Mouse (Mus musculus): ENCODE results near the gene Gpr27. TPM values are rescaled to one million over a fixed set of nuclear protein-coding genes. Genes with fewer than 3 reads are reported as not detected.

The Gpr27 gene
- polyA plus RNA-seq, 1 experiment: 0.99 TPM

DNA sequence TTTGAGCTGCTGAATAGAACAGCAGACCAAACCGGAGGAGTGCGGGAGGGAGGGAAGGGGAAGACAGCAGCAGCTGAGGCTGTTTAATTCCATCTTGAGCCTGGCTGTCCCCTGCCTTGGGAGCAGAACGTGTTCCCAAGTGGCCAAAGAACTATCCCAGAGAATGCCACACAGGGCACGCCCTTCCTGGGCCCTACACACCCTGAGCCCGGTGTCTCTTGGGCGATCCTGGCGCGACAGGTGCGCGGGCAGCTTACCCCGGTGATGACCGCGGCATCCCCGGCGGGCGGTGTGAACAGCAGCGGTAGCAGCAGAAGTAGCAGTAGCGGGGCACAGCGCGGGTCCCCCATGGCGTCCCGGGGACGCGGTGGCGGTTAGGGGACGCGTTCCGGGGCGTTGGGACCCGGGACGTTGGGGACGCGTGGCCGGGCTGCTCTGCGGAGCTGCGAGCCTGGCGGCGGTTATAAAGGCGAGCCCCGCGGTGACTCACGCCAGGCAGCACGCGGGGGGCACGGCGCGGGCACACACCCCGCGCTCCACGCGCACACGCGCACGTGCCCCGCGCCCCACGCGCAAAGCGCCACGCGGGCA, 33.6 kb downstream of the Gpr27 start, which contains the start of gene Prok2:
Gene Prok2, minus strand, starts transcription at position 422 of the 591 bp plus-strand sequence.
- 1% methylated on average over 61 of the region's 61 CpGs for WGBS

GRCm38 (mm10) chr6:99726576-99727303, 34.3 kb downstream of the Gpr27 start:
- Histone ChIP-seq H3K4me1 (ENCODE audit: control insufficient read depth, insufficient read depth, low read length) (no peaks in the 10 kb centered on the region), H3K27ac (ENCODE audit: insufficient read depth, low read depth, low read length) (no peak overlapping the region), H3K27me3 (replicated peaks; ENCODE audit: control insufficient read depth, insufficient read depth, low read length) (no peaks in the 10 kb centered on the region), H3K4me3 (ENCODE audit: insufficient read depth, low read depth, low read length) (0 out of 2 replicates have a peak overlapping the region, but pooled peaks have one; percentile 19), H3K36me3 (ENCODE audit: control insufficient read depth, insufficient read depth, low read length) (no peaks in the 10 kb centered on the region)
- no peak for DNase-seq
- 9% methylated on average over 22 of the region's 22 CpGs for WGBS
- no peak for TF ChIP-seq POLR2A (IDR thresholded peaks at IDR 0.05; ENCODE audit: low read depth, low read length)

More for the DNA sequence above, 33.6 kb downstream of the Gpr27 start, which contains the start of gene Prok2:
- H3K27me3 ChIP-seq (replicated peaks; ENCODE audit: control insufficient read depth, insufficient read depth, low read length): no peaks in the 10 kb centered on the region
- TF ChIP-seq CTCF (conservative IDR thresholded peaks at IDR 0.05; ENCODE audit: insufficient read depth, insufficient read length, low read depth, low read length) (no peak), POLR2A (IDR thresholded peaks at IDR 0.05; ENCODE audit: low read depth, low read length) (no peak)
- no peak for DNase-seq
- H3K4me3 ChIP-seq (ENCODE audit: insufficient read depth, low read depth, low read length): peak within 1 kb of the TSS; percentile 19; the same call in 1 of the 2 replicates
- H3K27ac ChIP-seq (ENCODE audit: insufficient read depth, low read depth, low read length): no peak within 1 kb of the TSS
- no peaks in the 10 kb centered on the region for H3K36me3 ChIP-seq (ENCODE audit: control insufficient read depth, insufficient read depth, low read length)
- no peaks in the 10 kb centered on the region for H3K4me1 ChIP-seq (ENCODE audit: control insufficient read depth, insufficient read depth, low read length)

GRCm38 (mm10) chr6:99729853-99730252, 37.4 kb downstream of the Gpr27 start:
- H3K4me1 ChIP-seq (ENCODE audit: control insufficient read depth, insufficient read depth, low read length): no peaks in the 10 kb centered on the region
- TF ChIP-seq CTCF (conservative IDR thresholded peaks at IDR 0.05; ENCODE audit: insufficient read depth, insufficient read length, low read depth, low read length) (no peak), POLR2A (IDR thresholded peaks at IDR 0.05; ENCODE audit: low read depth, low read length) (no peak)

DNA sequence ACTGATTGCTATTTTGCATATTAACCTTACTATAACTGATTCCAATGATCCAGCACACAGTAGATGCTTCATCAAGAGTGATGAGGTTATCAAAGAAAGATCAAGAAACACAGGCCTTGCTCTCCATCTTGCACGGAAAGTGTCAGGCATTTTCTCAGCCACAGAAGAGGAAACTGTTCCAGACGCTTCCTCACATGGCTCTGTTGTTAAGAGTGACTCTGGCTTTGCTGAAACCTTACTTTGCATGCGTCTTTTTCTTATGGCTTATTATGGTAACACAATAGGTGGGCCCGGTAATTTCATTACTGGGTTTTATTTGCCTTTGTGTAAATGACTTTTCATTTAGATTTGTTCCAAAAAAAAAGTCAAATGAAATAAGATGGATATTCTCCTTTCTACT, 39.4 kb downstream of the Gpr27 start:
- 89% methylated on average over 4 of the region's 4 CpGs for WGBS
- Histone ChIP-seq H3K27me3 (replicated peaks; ENCODE audit: control insufficient read depth, insufficient read depth, low read length) (no peaks in the 10 kb centered on the region), H3K4me1 (ENCODE audit: control insufficient read depth, insufficient read depth, low read length) (no peaks in the 10 kb centered on the region), H3K4me3 (ENCODE audit: insufficient read depth, low read depth, low read length) (no peak overlapping the region), H3K27ac (ENCODE audit: insufficient read depth, low read depth, low read length) (no peak overlapping the region), H3K36me3 (ENCODE audit: control insufficient read depth, insufficient read depth, low read length) (no peaks in the 10 kb centered on the region)
- no peak for TF ChIP-seq POLR2A (IDR thresholded peaks at IDR 0.05; ENCODE audit: low read depth, low read length)
- TF ChIP-seq CTCF (conservative IDR thresholded peaks at IDR 0.05; ENCODE audit: insufficient read depth, insufficient read length, low read depth, low read length): no peak
- no peak for DNase-seq

More at GRCm38 (mm10) chr6:99729853-99730252, 37.4 kb downstream of the Gpr27 start:
- DNase-seq: no peak
- 86% methylated on average over 4 of the region's 4 CpGs for WGBS
- Histone ChIP-seq H3K27me3 (replicated peaks; ENCODE audit: control insufficient read depth, insufficient read depth, low read length) (no peaks in the 10 kb centered on the region), H3K36me3 (ENCODE audit: control insufficient read depth, insufficient read depth, low read length) (no peaks in the 10 kb centered on the region), H3K4me3 (ENCODE audit: insufficient read depth, low read depth, low read length) (no peak overlapping the region), H3K27ac (ENCODE audit: insufficient read depth, low read depth, low read length) (no peak overlapping the region)

DNA sequence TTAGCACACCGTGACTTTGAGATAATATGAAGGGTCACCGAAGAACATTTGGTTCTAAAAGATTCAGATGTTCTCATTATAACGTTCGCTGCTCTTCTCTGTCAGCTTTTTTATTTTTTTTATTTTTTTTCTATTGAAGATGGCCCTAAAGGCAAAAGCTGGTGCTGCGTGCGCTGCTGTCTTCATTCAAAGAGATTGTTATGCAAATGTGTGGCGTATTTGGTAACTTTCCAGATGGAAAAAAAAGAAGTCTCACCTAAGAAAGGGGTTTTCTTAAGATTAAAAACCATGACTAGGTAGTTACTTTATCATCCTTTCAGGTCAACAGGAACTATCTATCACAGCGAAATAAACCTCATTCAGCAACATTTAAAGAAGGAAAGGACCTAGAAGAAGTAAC, 40.2 kb downstream of the Gpr27 start:
- Histone ChIP-seq H3K27ac (ENCODE audit: insufficient read depth, low read depth, low read length) (no peak overlapping the region), H3K4me1 (ENCODE audit: control insufficient read depth, insufficient read depth, low read length) (no peaks in the 10 kb centered on the region), H3K27me3 (replicated peaks; ENCODE audit: control insufficient read depth, insufficient read depth, low read length) (no peaks in the 10 kb centered on the region), H3K4me3 (ENCODE audit: insufficient read depth, low read depth, low read length) (no peak overlapping the region), H3K36me3 (ENCODE audit: control insufficient read depth, insufficient read depth, low read length) (no peaks in the 10 kb centered on the region)
- 93% methylated on average over 8 of the region's 8 CpGs for WGBS
- TF ChIP-seq POLR2A (IDR thresholded peaks at IDR 0.05; ENCODE audit: low read depth, low read length) (no peak), CTCF (conservative IDR thresholded peaks at IDR 0.05; ENCODE audit: insufficient read depth, insufficient read length, low read depth, low read length) (no peak)
- no peak for DNase-seq

DNA sequence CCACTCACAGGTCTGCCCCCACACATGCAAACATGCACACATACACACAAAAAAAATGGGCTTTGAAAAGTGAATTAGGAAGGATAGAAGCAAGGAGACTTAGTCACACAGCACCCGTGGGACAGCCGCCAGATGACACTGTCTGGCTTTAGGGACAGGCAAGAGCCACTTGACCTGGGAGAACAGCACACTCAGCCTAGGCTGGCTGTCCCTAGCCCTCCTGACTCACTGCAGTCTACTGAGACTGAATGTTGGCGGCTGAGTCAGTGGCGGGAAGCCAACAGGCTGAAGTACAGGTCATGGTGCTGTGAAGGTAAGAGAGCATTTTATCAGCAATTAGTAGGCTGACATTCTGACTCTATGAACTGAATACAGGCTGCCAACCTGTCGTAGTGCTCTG, 42.2 kb downstream of the Gpr27 start:
- no peaks in the 10 kb centered on the region for H3K27me3 ChIP-seq (replicated peaks; ENCODE audit: control insufficient read depth, insufficient read depth, low read length)
- H3K4me1 ChIP-seq (ENCODE audit: control insufficient read depth, insufficient read depth, low read length): no peaks in the 10 kb centered on the region
- no peak overlapping the region for H3K27ac ChIP-seq (ENCODE audit: insufficient read depth, low read depth, low read length)
- H3K36me3 ChIP-seq (ENCODE audit: control insufficient read depth, insufficient read depth, low read length): no peaks in the 10 kb centered on the region
- TF ChIP-seq POLR2A (IDR thresholded peaks at IDR 0.05; ENCODE audit: low read depth, low read length) (no peak), CTCF (conservative IDR thresholded peaks at IDR 0.05; ENCODE audit: insufficient read depth, insufficient read length, low read depth, low read length) (no peak)
- H3K4me3 ChIP-seq (ENCODE audit: insufficient read depth, low read depth, low read length): no peak overlapping the region
- DNase-seq: peak; percentile 42
- WGBS: 55% methylated on average over 5 of the region's 5 CpGs

DNA sequence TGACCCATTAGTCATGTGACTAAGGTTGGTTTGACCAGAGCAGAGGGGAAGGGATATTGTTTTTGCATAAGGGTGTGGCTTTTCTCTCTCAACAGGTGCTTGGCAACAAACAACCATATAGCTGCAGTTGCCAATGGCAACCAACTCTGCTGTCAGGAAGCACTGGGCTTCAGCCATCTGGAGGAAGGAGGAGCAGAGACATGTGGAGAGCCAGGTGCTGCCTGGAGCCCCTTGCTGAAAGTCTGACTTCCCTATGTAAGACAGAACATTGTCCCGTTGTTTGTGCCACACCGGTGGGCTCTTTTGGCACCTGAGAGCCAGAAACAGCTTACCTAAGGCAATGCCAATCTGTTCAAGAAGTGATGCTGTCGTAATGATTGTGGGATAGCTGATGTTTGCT, 50.4 kb downstream of the Gpr27 start:
- H3K4me3 ChIP-seq (ENCODE audit: insufficient read depth, low read depth, low read length): no peak overlapping the region
- no peak for DNase-seq
- no peak for TF ChIP-seq CTCF (conservative IDR thresholded peaks at IDR 0.05; ENCODE audit: insufficient read depth, insufficient read length, low read depth, low read length)
- H3K27ac ChIP-seq (ENCODE audit: insufficient read depth, low read depth, low read length): no peak overlapping the region
- 86% methylated on average over 3 of the region's 3 CpGs for WGBS
- no peaks in the 10 kb centered on the region for H3K4me1 ChIP-seq (ENCODE audit: control insufficient read depth, insufficient read depth, low read length)
- H3K27me3 ChIP-seq (replicated peaks; ENCODE audit: control insufficient read depth, insufficient read depth, low read length): no peaks in the 10 kb centered on the region
- no peaks in the 10 kb centered on the region for H3K36me3 ChIP-seq (ENCODE audit: control insufficient read depth, insufficient read depth, low read length)

Other genes starting within 250 kb of the Gpr27 start
- gene Foxp1, start 170.0 kb upstream of the Gpr27 start, polyA plus RNA-seq (2012; rRNA removed): 28.2 and 32.8 TPM in 2 replicates
- 6.6 and 8.4 TPM in 2 replicates for gene Eif4e3, start 25.9 kb upstream of the Gpr27 start, polyA plus RNA-seq (2012; rRNA removed)
- 0.31 and 0.50 TPM in 2 replicates for gene Gm20696, start 25.9 kb upstream of the Gpr27 start, polyA plus RNA-seq (2012; rRNA removed)
- gene Prok2, start 33.7 kb downstream of the Gpr27 start, polyA plus RNA-seq (2012; rRNA removed): 0.14 and 0.19 TPM in 2 replicates

All from kidney, adult 2 months (tissue).